Mouse (Mus musculus) midbrain, embryonic 14.5 days (tissue): ENCODE data around the gene Snrnp35. TPM values are rescaled to one million over a fixed set of nuclear protein-coding genes. Genes with fewer than 3 reads are reported as not detected.

Experiments
- ATAC-seq: fragments of 200-750 bp; cut with Nextera tagmentation; 2 replicates; pipeline ENCODE4 v1.8.0; 2017; ENCODE audit warnings: moderate number of reproducible peaks, moderate library complexity; ENCODE audit not compliant: low FRiP score, low TSS enrichment
- DNase-seq: peaks from one replicate; pipeline ENCODE4 v3.0.0-alpha.2; 2015
- H3K27ac ChIP-seq: fragments of 300-500 bp; sonication (generic); replicated peaks from 2 replicates; pipeline ENCODE4 v1.5.1; 2014; ENCODE audit warnings: mild to moderate bottlenecking, low read depth, low read length, moderate library complexity
- H3K27me3 ChIP-seq: fragments of 300-500 bp; sonication (generic); 2 replicates; pipeline ENCODE4 v1.6.1; 2014; ENCODE audit warnings: low read length, control low read depth, mixed read lengths; ENCODE audit not compliant: control insufficient read depth, insufficient read depth
- H3K36me3 ChIP-seq: fragments of 300-500 bp; sonication (generic); 2 replicates; pipeline ENCODE4 v1.6.1; 2014; ENCODE audit warnings: low read length, control low read depth; ENCODE audit not compliant: control insufficient read depth, insufficient read depth
- H3K4me1 ChIP-seq: fragments of 300-500 bp; sonication (generic); 2 replicates; pipeline ENCODE4 v1.6.1; 2014; ENCODE audit warnings: mild to moderate bottlenecking, antibody characterized with exemption, low read length, control low read depth; ENCODE audit not compliant: control insufficient read depth, insufficient read depth
- H3K4me2 ChIP-seq: fragments of 300-500 bp; sonication (generic); 2 replicates; pipeline ENCODE4 v1.6.1; 2014; ENCODE audit warnings: mild to moderate bottlenecking, low read length, moderate library complexity
- H3K4me3 ChIP-seq: fragments of 300-500 bp; sonication (generic); replicated peaks from 2 replicates; pipeline ENCODE4 v1.5.1; 2014; ENCODE audit warnings: low read depth, low read length
- H3K9ac ChIP-seq: fragments of 300-500 bp; sonication (generic); replicated peaks from 2 replicates; pipeline ENCODE4 v1.6.1; 2014; ENCODE audit warnings: mild to moderate bottlenecking, low read length, moderate library complexity
- H3K9me3 ChIP-seq: fragments of 300-500 bp; sonication (generic); 2 replicates; pipeline ENCODE4 v1.6.1; 2016; ENCODE audit warnings: low read length, control low read depth, mixed read lengths; ENCODE audit not compliant: control insufficient read depth
- WGBS: fragments of 180-500 bp; shearing (Covaris S2); extraction: QIAGEN DNeasy Blood & Tissue Kit; methylation state at CpG from one replicate; pipeline ENCODE4 v1.1.7; 2014; 5-methylcytosine and 5-hydroxymethylcytosine counted together
- polyA plus RNA-seq: library from polyadenylated mRNA; unstranded; fragments of >200 nt; fragmentation: Nextera tagmentation; extraction: Ambion mirVana; gene quantifications from 2 replicates; pipeline ENCODE4 v1.2.1, GENCODE M21; 2014

The Snrnp35 gene
- polyA plus RNA-seq, 1 experiment from 2014 or later, result 8.9 TPM

DNA sequence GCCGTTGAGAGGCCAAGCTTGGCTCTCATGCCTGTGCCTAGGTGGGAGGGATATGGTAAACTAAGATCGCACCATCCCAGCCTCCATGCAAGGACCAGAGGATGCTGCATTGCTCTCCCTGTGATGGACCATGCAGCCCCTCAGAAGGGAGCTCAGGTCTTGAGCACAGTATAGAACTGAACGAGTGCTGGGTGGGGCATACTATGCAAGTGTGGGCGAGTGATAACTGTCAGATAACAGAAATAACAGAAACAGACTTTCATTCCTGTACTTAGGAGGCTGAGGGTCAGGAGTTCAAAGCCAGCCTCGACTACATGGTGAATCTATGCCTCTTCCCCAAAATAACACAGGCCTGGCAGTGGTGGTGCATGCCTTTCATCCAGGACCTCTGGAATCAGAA is 52.1 kb downstream of the Snrnp35 start:
- Histone ChIP-seq H3K27me3 (no peaks in the 10 kb centered on the region), H3K4me3 (no peak overlapping the region), H3K4me1 (peaks cover 5% of the 10 kb centered on the region; the same call in 1 of the 2 replicates), H3K27ac (no peak overlapping the region), H3K4me2 (no peak overlapping the region), H3K9ac (no peak overlapping the region), H3K9me3 (no peaks in the 10 kb centered on the region), H3K36me3 (no peaks in the 10 kb centered on the region)
- no peak for DNase-seq
- no peak for ATAC-seq
- WGBS, result 74% methylated on average over 5 of the region's 5 CpGs

DNA sequence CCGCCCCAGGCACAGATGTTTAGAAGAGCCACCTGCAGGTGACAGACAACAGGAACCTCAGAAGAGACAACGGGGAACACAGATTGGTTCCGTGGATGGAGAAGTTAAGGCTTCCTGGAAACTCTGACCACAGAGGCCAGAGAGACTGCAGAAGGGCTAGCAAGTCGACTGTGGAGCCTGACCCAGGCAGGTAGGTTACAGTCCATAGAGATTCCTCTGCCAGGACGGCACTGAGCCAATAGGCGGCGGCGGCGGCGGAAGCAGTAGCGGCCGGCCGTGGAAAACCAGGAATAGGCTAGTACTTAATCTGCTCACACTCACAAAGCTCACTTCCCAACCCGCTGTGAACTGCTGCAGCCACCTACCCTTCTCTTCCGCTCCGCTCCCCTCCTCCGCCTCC is 53.8 kb downstream of the Snrnp35 start:
- Histone ChIP-seq H3K36me3 (no peaks in the 10 kb centered on the region), H3K27me3 (no peaks in the 10 kb centered on the region), H3K9ac (peak overlapping the region; percentile 12; the same call in 1 of the 2 replicates), H3K4me2 (peak overlapping the region; percentile 40), H3K4me1 (peaks cover 3% of the 10 kb centered on the region), H3K4me3 (no peak overlapping the region), H3K27ac (no peak overlapping the region), H3K9me3 (no peaks in the 10 kb centered on the region)
- peak; percentile 28 for DNase-seq
- ATAC-seq, result no peak
- 4% methylated on average over 17 of the region's 17 CpGs for WGBS

DNA sequence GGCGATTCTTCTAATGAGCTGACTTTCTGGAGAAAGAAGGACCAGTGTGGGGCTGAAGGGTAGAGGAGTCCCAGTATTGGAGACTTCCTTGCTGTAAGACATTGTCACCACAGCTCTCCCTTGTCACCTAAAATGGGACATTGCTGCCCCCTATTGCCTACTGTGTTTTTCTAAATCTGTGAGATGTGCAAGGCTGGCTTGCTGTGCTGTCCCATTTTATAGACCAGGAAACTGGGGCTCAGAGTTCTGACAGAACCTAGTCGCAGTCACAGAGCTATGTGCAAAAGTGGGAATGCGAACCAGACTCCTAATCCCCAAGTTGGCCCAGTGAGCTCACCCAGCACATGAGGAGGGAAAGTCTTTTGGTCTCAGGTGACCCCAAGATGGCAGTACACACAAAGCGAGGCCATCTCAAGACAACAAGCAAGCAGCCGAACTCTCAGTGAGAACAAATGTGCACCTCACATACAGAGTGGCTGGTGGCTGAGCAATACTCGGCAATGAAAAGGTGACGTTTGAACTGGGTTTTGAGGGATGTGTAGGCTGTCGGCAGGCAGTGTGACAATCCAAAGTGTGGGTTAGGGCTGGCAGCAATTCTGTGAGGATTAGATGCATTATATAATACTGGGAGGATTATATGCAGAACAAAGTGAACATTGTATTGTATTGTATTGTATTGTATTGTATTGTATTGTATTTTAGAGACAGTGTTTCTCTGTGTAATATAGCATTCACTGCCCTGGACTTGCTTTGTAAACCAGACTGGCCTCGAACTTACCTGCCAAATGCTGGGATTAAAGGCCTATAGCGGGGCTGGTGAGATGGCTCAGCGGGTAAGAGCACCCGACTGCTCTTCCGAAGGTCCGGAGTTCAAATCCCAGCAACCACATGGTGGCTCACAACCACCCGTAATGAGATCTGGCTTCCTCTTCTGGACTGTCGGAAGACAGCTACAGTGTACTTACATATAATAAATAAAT is 56.2 kb downstream of the Snrnp35 start:
- Histone ChIP-seq H3K9me3 (no peaks in the 10 kb centered on the region), H3K4me1 (peaks cover 7% of the 10 kb centered on the region), H3K27me3 (no peaks in the 10 kb centered on the region), H3K4me3 (no peak overlapping the region), H3K4me2 (no peak overlapping the region), H3K9ac (no peak overlapping the region), H3K36me3 (peaks cover 13% of the 10 kb centered on the region), H3K27ac (no peak overlapping the region)
- ATAC-seq (no peak), DNase-seq (peak; percentile 54)
- 77% methylated on average over 16 of the region's 16 CpGs for WGBS

DNA sequence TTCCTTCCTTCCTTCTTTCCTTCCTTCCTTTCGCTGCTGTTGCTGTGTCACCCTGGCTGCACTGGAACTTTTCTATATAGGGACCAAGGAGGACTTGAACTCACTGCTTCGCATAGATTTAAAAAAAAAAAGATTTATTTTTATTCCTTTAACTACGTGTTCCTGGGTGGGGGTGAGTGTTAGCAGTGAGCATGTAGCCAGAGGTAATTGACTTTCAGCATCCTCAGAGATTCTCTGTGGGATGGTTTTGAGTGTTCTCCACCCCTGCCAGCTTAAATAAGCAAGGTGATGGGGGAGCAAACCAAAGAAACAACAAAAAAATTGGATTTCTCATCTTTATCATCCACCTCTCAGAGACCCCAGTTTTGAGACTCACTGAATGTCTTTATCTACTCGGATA is 57.0 kb downstream of the Snrnp35 start:
- H3K4me2 ChIP-seq, result peak overlapping the region; percentile 38
- H3K4me1 ChIP-seq, result peaks cover 7% of the 10 kb centered on the region

DNA sequence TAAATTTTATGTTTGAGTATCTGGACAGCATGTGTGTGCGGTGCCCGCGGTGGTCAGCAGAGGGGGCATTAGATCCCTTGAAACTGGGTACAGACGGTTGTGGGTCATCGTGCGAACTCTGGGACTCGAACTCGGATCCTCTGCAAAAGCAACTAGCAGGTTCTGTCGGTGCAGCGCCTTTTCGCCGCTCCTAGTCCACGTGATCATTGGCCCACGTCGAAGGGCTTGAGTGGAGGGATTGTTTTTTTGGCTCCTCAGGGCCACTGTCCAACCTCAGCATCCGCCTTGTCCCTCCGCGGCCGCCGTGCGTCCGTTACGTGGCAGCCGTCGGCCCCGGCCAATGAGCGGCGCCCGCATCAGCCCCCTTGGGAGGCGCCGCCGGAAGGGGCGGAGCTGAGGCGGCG is 57.5 kb downstream of the Snrnp35 start, which contains the start of gene Tmed2:
Tmed2 (plus strand) TSS at position 313 of the 404 bp plus-strand sequence.
- Histone ChIP-seq H3K27ac (peak within 1 kb of the TSS; percentile 74), H3K9ac (peak within 1 kb of the TSS; percentile 76), H3K27me3 (no peaks in the 10 kb centered on the region), H3K36me3 (peaks cover 25% of the 10 kb centered on the region), H3K4me3 (peak within 1 kb of the TSS; percentile 86), H3K4me1 (peaks cover 7% of the 10 kb centered on the region), H3K4me2 (peak within 1 kb of the TSS; percentile 71), H3K9me3 (no peaks in the 10 kb centered on the region)
- ATAC-seq, result peak; percentile 96
- peak; percentile 99 for DNase-seq
- WGBS, result under 1% methylated on average over 35 of the region's 35 CpGs

More for the DNA sequence above, 57.0 kb downstream of the Snrnp35 start:
- DNase-seq, result no peak
- no peaks in the 10 kb centered on the region for H3K9me3 ChIP-seq
- H3K9ac ChIP-seq, result no peak overlapping the region
- no peaks in the 10 kb centered on the region for H3K27me3 ChIP-seq
- ATAC-seq, result no peak
- H3K4me3 ChIP-seq, result peak overlapping the region; percentile 86; the same call in 1 of the 2 replicates
- 74% methylated on average over 4 of the region's 4 CpGs for whole genome bisulfite sequencing
- peaks cover 21% of the 10 kb centered on the region for H3K36me3 ChIP-seq
- peak overlapping the region; percentile 66; the same call in 1 of the 2 replicates for H3K27ac ChIP-seq

Other genes starting within 250 kb of the Snrnp35 start
- 10.7 and 11.6 TPM in 2 replicates for gene Pitpnm2, start 233.4 kb upstream of the Snrnp35 start, polyA plus RNA-seq
- gene Mphosph9, start 155.2 kb upstream of the Snrnp35 start, polyA plus RNA-seq, result 11.7 and 16.8 TPM in 2 replicates
- gene 2810006K23Rik, start 155.0 kb upstream of the Snrnp35 start, polyA plus RNA-seq, result 9.1 and 10.6 TPM in 2 replicates
- 72.3 and 76.7 TPM in 2 replicates for gene Cdk2ap1, start 120.1 kb upstream of the Snrnp35 start, polyA plus RNA-seq
- 70.2 and 114 TPM in 2 replicates for gene Sbno1, start 57.1 kb upstream of the Snrnp35 start, polyA plus RNA-seq
- gene Kmt5a, start 43.2 kb upstream of the Snrnp35 start, polyA plus RNA-seq, result 20.9 and 23.2 TPM in 2 replicates
- 23.1 and 24.5 TPM in 2 replicates for gene Rilpl2, start 4.8 kb upstream of the Snrnp35 start, polyA plus RNA-seq
- 9.0 and 9.9 TPM in 2 replicates for gene Rilpl1, start 48.3 kb downstream of the Snrnp35 start, polyA plus RNA-seq
- 327 and 369 TPM in 2 replicates for gene Tmed2, start 57.6 kb downstream of the Snrnp35 start, polyA plus RNA-seq
- 21.9 and 22.1 TPM in 2 replicates for gene Ddx55, start 69.7 kb downstream of the Snrnp35 start, polyA plus RNA-seq
- gene Eif2b1, start 96.0 kb downstream of the Snrnp35 start, polyA plus RNA-seq, result 71.8 and 73.4 TPM in 2 replicates
- gene Gtf2h3, start 96.0 kb downstream of the Snrnp35 start, polyA plus RNA-seq, result 51.1 and 59.7 TPM in 2 replicates
- 32.9 and 41.1 TPM in 2 replicates for gene Atp6v0a2, start 145.4 kb downstream of the Snrnp35 start, polyA plus RNA-seq
- gene Dnah10, start 242.0 kb downstream of the Snrnp35 start, polyA plus RNA-seq, result 0.18 and 0.26 TPM in 2 replicates